Mouse (Mus musculus) stomach, postnatal 0 days (tissue): ENCODE data around the gene Stn1.

ENCODE experiments used
- CTCF ChIP-seq: IDR thresholded peaks from 2 replicates; pipeline ENCODE4 v1.5.1; 2016; ENCODE audit warnings: antibody characterized with exemption, low read depth, mild to moderate bottlenecking, moderate library complexity
- EP300 ChIP-seq: optimal IDR thresholded peaks from 2 replicates; pipeline ENCODE3; 2016; ENCODE audit warnings: antibody characterized with exemption

DNA sequence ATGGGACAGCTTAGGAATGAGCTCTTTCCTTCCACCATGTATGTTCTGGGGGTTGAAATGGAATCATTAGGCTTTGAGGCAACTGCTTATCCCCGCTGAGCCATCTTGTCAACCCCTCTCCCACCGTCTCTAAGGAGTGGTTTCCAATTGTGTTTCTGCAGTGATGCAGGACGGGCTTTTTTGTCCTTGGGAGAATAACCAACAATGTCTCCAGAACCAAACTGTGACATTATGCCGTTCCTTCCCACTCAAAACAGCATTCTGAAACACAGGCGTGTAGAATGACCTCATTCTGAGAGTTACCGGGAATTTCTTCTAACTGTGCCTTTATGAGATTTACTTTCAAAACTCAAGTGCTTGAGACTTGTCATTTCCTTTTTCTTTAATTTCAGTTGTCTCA, 44.9 kb downstream of the Stn1 start:
- TF ChIP-seq CTCF, result no peak
- TF ChIP-seq EP300, result no peak
